Mouse (Mus musculus): ENCODE measurements around the gene Traip. TPM values are rescaled to one million over a fixed set of nuclear protein-coding genes. Genes with fewer than 3 reads are reported as not detected.
"Not testable (repeated sequence)": the region's sequence is repeated elsewhere in the genome, so short reads cannot be mapped to it uniquely, and the experiment has no call there.

Traip gene
- total RNA-seq, 2 experiments from 2014 or later: 14.4 to 16.3 TPM

- DNase-seq (ENCODE audit: low spot score in 2 of 2): no peak
These were observed 45.6 kb downstream of the Traip start for GRCm38 (mm10) chr9:107995513-107995912.

- DNase-seq (ENCODE audit: low spot score in 2 of 2): no peak
These were observed 46.1 kb downstream of the Traip start, which contains the start of gene Gm20662 for GRCm38 (mm10) chr9:107996049-107996448. Gm20662 (plus strand) TSS chr9:107996349.

- peak; percentile 98 to 99 for DNase-seq (ENCODE audit: low spot score in 2 of 2)
These were observed 52.2 kb downstream of the Traip start, which contains the start of gene Ip6k1 for GRCm38 (mm10) chr9:108001922-108002770. Ip6k1 (plus strand) TSS chr9:108002501.

- DNase-seq (ENCODE audit: low spot score in 2 of 2): no peak
These were observed 53.0 kb downstream of the Traip start for GRCm38 (mm10) chr9:108002778-108003530.

GRCm38 (mm10) chr9:108003531-108003890 lies 53.6 kb downstream of the Traip start:
- no peak for DNase-seq (ENCODE audit: low spot score in 2 of 2)

GRCm38 (mm10) chr9:108008041-108008440 lies 58.1 kb downstream of the Traip start:
- DNase-seq (ENCODE audit: low spot score in 2 of 2): no peak

GRCm38 (mm10) chr9:108010385-108010784 lies 60.4 kb downstream of the Traip start:
- DNase-seq (ENCODE audit: low spot score in 2 of 2): no peak

GRCm38 (mm10) chr9:108013577-108013976 lies 63.6 kb downstream of the Traip start:
- DNase-seq (ENCODE audit: low spot score in 2 of 2): not testable (repeated sequence)

- no peak for DNase-seq (ENCODE audit: low spot score in 2 of 2)
These were observed 67.2 kb downstream of the Traip start for GRCm38 (mm10) chr9:108017127-108017526.

GRCm38 (mm10) chr9:108020741-108021140 lies 70.8 kb downstream of the Traip start:
- no peak for DNase-seq (ENCODE audit: low spot score in 2 of 2)

Other genes with a start within 250 kb of the Traip start
- 10 to 100 TPM; 28.9 to 32.8 TPM for gene Sema3f, start 239.7 kb upstream of the Traip start, total RNA-seq (2021)
- 100 to 1,000 TPM; 152 to 155 TPM for gene Rbm5, start 179.1 kb upstream of the Traip start, total RNA-seq (2021)
- gene Rbm6, start 76.9 kb upstream of the Traip start, total RNA-seq (2021): 10 to 100 TPM; 56.4 to 61.8 TPM
- 10 to 100 TPM; 11.8 to 11.9 TPM for gene Mon1a, start 62.0 kb upstream of the Traip start, total RNA-seq (2021)
- 10 to 100 TPM; 10.8 to 15.7 TPM for gene Mst1r, start 43.3 kb upstream of the Traip start, total RNA-seq (2021)
- gene Actl11, start 21.7 kb upstream of the Traip start, total RNA-seq (2021): not detected
- gene Camkv, start 14.5 kb upstream of the Traip start, total RNA-seq (2021): 1 to 10 TPM; 3.5 to 4.0 TPM
- 10 to 100 TPM; 21.8 to 32.0 TPM for gene Uba7, start 25.4 kb downstream of the Traip start, total RNA-seq (2021)
- 1 to 10 TPM; 1.1 to 1.4 TPM for gene Gm20661, start 32.9 kb downstream of the Traip start, total RNA-seq (2021)
- 10 to 100 TPM; 16.0 to 16.6 TPM for gene Inka1, start 35.7 kb downstream of the Traip start, total RNA-seq (2021)
- 1 to 10 TPM; 2.9 to 5.4 TPM for gene Cdhr4, start 42.4 kb downstream of the Traip start, total RNA-seq (2021)
- 1 to 10 TPM in 1 of 2 experiments, under 1 TPM in 1; 0.53 to 1.3 TPM for gene Gm20662, start 46.2 kb downstream of the Traip start, total RNA-seq (2021)
- gene Ip6k1, start 52.4 kb downstream of the Traip start, total RNA-seq (2021): 100 to 1,000 TPM; 123 to 128 TPM
- 10 to 100 TPM; 16.2 to 18.4 TPM for gene Gmppb, start 99.1 kb downstream of the Traip start, total RNA-seq (2021)
- gene Amigo3, start 103.0 kb downstream of the Traip start, total RNA-seq (2021): 1 to 10 TPM; 3.0 to 3.7 TPM
- 10 to 100 TPM in 1 of 2 experiments, under 1 TPM in 1; 0.67 to 10.3 TPM for gene Mst1, start 130.3 kb downstream of the Traip start, total RNA-seq (2021)
- 10 to 100 TPM; 73.2 to 76.8 TPM for gene Rnf123, start 133.2 kb downstream of the Traip start, total RNA-seq (2021)
- gene Apeh, start 144.5 kb downstream of the Traip start, total RNA-seq (2021): 100 to 1,000 TPM in 1 of 2 experiments, 10 to 100 TPM in 1; 93.0 to 110 TPM
- 1 to 10 TPM; 3.9 to 4.4 TPM for gene Bsn, start 240.2 kb downstream of the Traip start, total RNA-seq (2021)

Data from adrenal gland, postnatal 4 days (tissue).